Mouse (Mus musculus): ENCODE results near the gene Prkn.

Gene Prkn

DNA sequence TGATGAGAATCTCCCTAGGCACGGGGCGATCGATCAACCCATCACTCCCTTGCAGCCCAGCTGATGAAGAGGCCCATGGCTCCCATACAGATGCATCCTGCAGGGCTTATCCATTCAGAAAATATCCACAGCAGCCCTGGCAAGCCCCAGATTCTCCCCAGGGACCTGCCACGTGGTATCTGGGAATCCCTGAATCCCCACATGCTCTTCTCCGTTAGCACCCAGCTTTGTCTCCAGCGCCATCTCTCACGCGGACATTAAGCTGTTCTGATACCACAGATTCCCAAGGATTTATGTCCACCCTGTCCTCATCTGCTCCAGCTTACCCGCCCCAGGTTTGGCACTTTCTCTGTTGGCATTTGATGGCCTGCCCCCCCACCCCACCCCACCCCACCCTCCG, 1225.9 kb downstream of the Prkn start:
- no peak for DNase-seq (ENCODE audit: extremely low spot score, low spot score)

GRCm38 (mm10) chr17:12076816-12077215, 1236.6 kb downstream of the Prkn start:
- DNase-seq (ENCODE audit: extremely low spot score, low spot score) = no peak

DNA sequence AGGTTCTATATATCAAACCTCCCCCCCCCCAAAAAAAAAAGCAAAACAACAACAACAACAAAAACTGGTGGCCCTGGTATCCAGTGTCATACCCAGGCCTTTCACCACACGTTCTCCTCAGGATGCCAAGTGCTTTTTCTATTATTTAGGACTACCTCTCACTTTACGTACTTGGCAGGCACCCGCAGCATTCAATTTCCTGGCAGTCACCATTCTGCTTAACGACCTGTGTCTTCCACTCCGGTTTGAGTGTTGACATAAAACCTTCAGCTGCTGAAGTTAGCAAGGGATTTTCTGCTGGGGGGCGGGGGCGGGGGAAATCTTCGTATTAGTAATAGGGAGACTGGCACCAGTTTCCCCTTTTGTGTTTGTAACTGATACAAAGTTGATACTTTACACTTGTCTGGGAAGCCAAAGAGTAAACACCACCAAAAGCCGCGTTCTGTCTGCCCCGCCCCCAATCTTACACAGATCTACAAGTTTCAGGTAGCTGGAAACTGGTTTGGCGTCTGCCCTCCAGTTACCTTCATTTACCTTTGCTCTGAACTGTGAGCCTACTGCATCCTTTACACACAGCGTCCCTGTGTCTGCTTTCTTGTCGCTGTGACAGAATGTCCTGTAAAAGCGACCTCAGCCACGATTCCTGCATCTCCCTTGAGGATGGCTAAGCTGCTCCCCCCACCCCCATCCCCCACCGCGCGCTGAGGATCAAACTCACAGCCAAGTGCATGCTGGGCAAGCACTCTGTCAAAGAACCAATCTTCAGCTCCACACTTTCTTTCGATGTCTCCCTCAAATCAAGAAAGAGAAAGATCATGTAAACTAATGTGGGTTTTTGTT, 1240.7 kb downstream of the Prkn start:
- DNase-seq (ENCODE audit: extremely low spot score, low spot score) = no peak

GRCm38 (mm10) chr17:12082201-12082600, 1242.0 kb downstream of the Prkn start:
- no peak for DNase-seq (ENCODE audit: extremely low spot score, low spot score)

DNA sequence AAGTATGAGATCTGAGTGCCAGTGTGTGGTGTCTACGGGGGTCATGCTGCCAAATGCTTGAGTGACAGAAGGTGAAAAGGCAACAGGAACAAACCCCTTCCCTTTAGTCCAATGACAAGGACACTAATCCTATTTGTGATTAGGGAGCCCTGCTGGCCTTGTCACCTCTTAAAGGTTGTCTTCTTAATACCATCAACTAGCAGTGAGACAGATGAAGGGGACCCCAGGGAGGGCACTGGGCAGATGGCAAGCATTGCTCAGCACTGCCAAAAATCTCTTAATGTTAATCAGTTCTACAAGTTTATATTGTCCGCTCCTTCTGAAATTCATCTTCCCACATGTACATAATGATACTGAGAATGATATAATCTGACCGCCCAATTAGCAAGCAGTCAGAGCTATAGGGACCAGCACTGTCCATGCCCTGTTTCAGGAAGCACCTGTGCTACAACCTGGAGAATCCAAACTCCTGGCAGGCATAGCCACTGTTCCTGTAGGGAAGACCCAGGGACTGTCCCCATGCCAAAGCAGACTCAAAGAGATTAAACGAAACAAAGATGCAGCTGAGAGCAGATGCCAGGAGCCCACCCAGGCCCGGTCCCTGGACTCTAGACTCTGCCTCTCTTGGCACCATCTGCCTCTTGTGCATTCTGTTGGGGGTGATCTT, 1250.2 kb downstream of the Prkn start:
- no peak for DNase-seq (ENCODE audit: extremely low spot score, low spot score)

DNA sequence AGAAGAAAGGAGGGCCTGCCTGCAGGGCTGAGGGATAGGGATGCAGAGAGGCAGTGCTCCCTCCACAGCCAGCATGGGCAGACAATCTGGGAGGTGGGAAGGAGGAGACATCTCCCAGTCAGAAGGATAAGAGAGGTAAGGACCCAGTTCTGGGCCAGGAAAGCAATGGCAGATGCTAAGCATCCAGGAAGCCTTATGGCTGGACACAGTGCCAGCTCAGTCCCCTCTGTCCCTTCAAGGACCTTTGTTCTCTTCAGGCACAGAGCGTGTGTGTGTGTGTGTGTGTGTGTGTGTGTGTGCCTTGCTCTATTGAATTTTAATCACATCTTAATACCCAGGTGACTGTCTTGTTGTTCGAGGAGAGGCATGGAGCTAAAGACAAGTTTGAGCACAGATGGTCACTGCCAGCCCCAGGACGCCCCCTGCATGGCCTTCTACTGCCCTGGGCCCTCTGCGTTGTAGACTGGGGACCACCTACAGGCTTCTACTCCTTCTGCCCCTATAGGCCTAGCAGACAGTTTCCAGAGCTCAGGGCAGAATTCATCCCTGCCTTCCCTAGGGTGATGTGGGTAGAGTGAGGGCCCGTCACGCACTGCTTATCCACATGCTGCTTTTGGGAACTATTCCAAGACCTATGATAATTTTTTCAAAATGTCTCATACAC, 1252.8 kb downstream of the Prkn start:
- DNase-seq (ENCODE audit: extremely low spot score, low spot score) = no peak

DNA sequence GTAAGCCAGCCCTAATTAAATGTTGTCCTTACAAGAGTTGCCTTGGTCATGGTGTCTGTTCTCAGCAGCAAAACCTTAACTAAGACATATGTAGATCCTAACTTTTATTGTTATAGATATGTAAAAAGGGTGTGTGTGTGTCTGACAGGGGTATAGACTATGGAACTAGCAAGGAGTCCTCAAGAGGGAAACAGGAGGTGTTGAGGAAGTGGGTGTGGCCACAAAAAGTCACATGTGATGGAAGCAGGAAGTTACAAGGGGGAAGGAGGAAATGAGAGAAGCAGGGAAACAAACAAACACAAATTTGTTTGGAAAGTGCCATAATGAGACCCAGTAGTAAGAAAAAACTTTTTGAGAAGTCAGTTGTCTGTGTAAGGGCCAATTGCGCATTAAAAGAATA, 1253.8 kb downstream of the Prkn start:
- DNase-seq (ENCODE audit: extremely low spot score, low spot score) = no peak

DNA sequence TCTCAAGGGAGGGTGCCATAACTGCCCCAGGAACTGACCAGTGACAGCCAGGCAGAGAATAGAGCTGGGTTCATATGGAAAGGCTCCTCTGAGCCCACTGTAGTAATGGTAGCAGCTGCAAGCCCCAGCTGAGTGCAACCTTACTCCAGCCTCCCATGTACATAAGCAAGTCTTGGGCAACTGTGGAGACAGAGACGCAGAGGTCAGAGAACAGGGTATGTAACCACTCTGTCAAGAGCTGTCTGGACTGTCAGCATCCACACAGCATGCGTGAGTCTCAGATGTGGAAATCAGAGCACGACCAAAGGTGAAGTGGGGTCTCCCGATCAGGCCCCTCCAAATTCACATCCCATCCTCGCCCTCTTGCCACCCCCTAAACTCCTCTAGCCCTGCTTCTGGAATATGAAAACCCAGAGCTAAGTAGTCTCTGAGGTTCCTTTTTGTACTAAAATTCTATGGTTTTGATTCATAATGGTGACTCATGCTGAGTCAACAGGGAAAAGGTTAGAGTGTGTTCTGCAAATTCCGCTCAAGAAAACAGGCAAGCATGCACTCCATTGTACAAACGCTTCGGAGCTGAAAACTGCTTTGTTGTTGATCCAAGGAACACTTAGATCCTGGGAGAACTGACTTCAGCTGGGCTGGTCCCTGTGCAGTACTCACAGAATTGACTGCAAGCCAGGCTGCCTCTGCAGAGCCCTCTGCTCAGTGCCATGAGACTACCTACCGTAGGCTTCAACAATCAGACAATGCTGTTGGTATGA, 1254.8 kb downstream of the Prkn start:
- DNase-seq (ENCODE audit: extremely low spot score, low spot score) = no peak

GRCm38 (mm10) chr17:12099415-12099814, 1259.2 kb downstream of the Prkn start:
- no peak for DNase-seq (ENCODE audit: extremely low spot score, low spot score)

DNA sequence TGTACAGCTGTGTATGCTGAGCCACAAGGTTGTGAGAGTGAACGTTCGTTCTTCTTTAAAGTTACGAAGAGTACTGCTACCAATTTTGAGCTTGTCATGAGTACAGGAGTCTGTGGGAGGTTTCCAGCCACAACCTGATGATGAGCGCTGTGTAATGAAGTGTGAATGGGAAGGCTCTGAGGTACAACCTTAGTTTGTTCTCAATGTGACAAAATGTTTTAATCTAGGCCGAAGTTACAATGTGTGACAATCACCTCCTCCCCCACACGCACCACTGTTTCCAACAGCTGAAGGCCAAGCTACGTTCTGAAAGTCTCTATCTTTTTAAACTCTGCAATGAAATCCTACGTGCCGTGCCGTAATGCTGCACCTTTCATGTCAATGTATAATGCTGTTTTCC, 1262.1 kb downstream of the Prkn start:
- no peak for DNase-seq (ENCODE audit: extremely low spot score, low spot score)

DNA sequence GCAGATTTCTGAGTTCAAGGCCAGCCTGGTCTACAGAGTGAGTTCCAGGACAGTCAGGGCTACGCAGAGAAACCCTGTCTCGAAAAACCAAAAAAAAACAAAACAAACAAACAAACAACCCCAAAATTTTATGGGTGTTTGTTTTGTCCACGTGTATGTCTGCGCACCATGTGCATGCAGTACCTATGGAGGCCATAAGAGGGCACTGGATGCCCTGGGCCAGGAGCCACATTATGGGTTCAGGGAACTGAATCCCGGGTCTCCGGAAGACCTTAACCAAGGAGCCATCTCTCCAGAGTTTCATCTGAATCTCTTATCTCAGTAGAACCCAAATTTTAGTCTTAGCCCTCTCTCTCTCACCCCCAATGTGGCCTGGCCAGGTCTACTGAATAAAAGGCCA, 1263.6 kb downstream of the Prkn start:
- no peak for DNase-seq (ENCODE audit: extremely low spot score, low spot score)

- no peak for DNase-seq (ENCODE audit: extremely low spot score, low spot score)
These were observed 1264.1 kb downstream of the Prkn start for GRCm38 (mm10) chr17:12104245-12104644.

- DNase-seq (ENCODE audit: extremely low spot score, low spot score) = no peak
These were observed 1264.5 kb downstream of the Prkn start for GRCm38 (mm10) chr17:12104690-12105089.

DNA sequence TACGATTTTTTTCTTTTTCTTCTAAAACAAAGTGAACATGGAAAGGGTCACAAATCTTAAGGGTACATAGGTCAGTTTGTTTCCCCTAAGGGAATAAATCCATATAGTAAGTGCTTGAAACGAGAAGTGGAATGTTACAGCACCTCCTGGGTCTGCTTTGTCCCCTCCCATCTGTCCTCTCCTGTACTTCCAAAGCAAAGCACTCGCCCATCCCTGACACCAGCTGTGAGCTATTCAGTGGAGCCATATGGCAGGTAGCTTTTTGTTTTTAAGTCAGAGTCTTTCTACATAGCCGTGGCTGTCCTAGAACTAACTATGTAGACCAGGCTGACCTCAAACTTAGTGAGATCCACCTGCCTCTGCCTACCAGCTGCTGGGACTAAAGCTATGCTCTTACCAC, 1266.1 kb downstream of the Prkn start:
- no peak for DNase-seq (ENCODE audit: extremely low spot score, low spot score)
